Mouse (Mus musculus): ENCODE results near the gene Nxf1. TPM values are rescaled to one million over a fixed set of nuclear protein-coding genes. Genes with fewer than 3 reads are reported as not detected.

Nxf1 gene
- total RNA-seq, 2 experiments from 2014 or later: 32.4 to 33.8 TPM

DNA sequence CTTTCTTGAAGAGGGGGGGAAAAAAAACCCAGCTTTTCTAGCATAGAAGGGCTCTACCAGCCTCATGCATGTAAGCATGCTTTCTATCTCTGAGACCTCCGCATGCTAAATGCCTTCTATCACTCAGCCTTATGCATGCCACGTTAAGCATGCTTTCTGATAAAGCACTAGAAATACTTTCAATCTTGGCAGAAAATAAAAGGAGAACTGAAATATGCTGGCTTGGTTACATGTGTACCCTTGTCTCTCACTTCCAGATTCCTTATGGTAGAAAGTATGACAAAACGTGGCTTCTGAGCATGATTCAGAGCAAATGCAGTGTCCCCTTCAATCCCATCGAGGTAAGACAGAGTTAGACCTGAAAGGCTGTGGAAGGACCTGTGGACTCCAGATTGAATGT, 6.4 kb downstream of the Nxf1 start:
- DNase-seq: no peak

DNA sequence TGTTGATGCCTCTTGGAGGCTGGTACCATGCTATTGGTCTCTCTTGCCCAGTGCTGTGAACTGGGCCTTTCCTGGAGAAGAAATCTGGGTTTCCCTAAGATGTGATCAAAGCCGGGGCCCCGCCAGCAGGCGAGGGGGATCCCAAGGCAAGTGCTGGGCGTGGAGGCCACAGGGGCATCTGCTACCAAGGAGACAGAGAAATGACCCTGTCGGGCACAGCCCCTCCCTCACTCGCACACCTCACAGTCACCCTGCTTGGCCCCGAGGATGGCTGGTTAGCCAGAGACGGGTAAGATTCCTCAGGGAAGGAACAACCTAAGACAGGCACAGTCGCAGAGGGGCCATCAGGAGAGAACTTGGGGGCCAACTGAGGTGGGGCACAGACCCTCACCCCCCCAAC, 8.7 kb downstream of the Nxf1 start:
- DNase-seq: no peak

DNA sequence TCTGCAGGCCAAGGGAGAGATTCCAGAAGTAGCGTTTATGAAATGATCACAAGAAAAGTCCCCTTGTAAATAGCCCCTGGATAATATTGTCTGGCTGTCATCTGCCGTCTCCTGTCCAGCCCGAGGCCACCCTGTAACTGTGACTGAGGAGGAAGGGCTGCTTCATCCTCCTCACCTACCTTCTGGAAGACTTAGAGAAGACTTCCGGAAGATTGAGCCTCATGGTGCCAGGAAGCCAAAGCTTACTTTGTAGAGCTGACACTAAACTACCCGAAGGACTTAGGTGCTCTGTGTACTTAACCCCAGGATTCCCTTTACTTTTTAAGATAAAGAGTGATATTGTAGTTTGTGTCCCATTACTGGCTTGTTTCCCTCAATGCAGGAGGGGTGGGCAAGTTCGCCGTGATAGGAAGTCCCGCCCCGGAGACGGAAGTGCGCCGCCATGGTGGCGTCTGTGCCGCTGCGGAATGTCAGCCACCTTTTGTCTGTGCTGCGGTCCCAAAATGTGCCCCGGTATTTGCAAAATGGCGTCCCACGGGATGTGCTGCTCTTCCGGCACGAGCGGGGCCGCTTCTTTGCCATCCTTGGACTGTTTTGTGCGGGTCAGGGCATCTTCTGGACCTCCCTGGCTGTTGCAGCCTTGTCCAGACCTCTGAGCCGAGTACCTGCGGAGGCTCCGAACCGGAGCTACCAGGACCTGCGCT, 13.8 kb downstream of the Nxf1 start, which contains the start of gene Tmem223:
TSS of gene Tmem223 (plus strand) at position 430 of the 704 bp plus-strand sequence.
- DNase-seq: peak; percentile 77

DNA sequence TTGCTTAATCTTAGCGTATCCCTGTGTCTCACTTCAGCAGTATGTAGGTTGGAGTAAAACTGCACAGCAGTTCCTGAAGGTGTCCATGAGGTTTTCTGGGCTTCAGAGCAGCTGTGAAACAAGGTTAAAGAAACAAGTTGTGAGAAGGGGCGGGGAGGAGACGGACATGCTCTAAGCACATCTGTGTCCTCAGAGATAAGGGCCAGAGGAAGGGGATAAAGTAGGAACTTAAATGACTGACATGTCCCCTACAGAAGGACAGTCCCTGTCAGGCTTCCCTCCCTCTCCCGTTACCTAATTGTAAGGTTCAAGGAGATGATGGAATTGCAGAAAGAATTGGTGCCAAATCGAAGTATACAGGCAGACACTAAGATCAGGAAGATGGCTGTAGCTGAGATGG, 16.1 kb downstream of the Nxf1 start:
- DNase-seq: no peak

DNA sequence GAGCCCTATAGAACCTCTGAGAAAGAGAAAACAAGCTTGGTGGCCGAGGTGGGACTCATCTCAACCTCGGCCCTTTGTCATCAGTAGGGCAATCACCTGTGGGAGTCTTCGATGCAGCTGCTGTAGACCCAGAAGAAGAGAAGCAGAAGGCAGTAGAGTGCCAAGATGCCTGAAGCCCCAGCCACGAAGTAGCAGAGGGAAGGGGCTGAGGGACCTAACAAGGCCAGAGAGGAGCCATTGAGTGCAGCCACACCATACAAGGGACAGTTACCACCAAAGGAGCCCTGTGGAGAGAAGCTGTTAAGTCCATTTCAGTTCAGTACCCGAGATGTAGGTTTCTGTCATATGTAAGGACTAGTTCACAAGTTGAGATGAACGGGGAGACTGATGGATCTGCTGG, 16.5 kb downstream of the Nxf1 start:
- DNase-seq: no peak

DNA sequence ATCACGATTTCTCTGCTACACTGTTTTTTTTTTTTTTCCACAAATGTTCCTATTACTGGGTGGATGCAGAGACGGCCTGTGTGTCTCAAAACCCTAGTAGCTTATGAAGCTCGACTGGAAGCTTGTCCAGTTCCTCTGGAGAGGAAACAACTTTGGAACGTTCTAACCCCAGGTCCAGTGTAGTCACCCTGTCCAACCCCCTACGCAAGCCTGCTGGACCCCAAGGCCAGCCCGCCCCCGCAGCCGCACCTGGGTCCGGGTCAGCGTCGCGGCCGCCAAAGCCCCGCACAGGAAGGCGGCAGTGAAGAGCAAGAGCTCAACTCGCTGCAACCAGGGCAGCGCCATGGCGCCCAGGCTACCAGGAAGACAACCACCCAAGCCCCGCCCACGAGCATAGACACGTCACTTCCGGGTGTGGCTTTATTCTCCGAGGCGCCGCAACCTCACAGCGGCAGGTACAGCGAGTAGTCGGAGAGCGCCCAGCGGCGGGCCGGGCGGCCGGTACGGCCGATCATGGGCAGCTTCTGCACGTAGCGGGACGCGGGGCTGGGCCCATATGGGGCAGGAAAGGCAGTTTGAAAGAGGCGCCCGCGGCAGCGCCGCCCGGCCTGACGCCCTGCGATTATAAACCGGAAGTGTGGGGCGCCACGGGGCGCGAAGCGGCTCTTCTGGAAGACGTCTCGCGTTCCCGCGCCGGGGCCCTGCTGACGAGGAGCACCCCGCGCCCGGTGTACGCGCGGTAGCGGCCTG, 17.4 kb downstream of the Nxf1 start, which contains the start of gene Tmem179b:
TSS of gene Tmem179b (minus strand) at position 382 of the 750 bp plus-strand sequence.
- peak; percentile 91 for DNase-seq

DNA sequence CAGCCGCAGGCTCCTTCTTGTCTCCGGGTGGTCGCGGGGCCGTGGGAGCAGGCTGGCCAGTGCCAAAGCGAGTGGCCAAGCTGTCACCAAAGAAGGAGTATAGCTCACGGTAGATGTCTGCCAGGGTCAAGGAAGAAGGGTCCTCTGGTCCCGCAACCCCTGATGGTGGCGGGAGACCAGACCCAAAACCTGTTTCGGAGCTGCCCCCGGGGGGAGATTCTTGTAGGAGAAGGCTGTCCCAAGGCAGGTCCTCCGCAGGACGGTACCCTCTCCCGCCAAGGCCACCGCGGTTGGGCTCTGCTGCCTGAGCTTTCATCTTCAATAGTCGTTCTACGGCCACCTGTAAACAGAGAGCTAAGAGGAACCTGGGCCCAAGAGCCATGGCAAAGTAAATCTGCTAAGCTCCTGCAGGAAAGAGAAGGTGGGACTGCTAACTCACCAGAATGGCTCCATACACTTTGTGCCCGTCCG, 18.1 kb downstream of the Nxf1 start:
- DNase-seq: peak; percentile 24

DNA sequence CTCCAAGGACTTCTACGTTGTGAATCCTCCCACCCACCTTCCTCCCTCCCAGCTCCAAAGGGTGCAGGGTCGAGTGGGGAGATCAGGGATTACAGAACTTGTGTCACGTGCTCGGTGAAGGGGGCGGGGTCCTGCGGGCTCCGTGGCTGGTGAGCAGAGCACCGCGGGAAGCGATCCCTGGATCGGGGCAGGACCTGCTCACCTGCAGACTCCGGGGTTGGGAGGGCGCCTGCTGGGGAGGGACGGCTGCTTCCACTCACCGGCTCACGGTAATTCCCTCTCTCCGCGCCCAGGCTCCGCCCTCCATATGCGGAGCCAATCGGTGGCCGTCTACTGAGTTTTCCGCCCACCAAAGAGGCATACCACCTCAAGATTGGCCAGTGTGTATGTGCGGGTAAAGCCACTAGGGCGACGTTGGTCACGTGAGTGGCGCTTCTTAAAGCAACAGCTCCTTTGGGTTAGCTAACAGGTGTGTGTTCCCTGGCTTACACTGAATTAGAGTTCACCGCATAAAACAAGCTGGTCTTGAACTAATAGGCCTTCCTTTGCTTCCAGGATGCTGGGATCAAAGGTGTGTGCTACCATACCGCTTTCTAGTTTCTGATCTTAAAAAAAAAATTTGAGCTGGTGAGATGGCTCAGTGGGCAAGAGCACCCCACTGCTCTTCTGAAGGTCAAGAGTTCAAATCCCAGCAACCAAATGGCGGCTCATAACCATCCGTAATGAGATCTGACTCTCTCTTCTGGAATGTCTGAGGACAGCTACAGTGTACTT, 29.3 kb downstream of the Nxf1 start, which contains the start of gene Taf6l:
TSS of gene Taf6l (minus strand) at position 410 of the 774 bp plus-strand sequence.
- DNase-seq: peak; percentile 92

DNA sequence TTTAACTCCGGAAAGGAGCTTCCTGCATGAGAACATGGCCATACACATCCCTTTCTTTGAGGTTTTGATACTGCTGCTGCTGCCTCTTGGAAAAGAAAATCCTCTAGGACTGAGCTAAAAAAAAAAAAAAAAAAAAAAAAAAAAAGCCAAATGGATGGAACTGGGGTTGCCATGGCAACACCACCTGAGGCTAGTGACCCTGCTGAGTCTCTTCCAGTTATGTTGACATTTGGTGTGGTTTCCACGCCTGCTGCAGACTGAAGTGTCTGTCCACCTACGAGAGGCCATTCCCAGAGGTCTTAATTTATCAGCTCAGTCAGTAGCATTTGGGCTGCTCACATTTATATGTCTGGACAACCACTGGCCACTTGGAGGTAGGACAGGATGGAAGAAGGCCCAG, 31.6 kb downstream of the Nxf1 start:
- DNase-seq: no peak

DNA sequence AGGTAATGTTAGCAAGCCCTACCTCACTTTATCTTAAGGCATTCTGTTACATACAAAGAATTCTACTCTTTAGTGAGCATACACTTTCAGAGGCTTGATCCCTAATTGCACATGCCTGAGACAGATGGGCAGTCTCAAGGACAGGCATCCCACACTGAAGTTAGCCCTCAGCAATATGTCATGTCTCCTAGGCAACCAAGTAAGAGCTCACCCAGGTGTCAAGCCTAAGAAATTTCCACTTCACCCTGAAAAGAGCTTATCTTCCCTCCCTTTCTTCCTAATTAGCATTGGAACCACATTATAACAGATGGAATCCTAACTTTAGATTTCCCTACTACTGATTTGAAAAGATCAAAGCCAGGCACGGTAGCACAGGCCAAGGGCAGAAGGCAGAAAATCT, 32.3 kb downstream of the Nxf1 start:
- DNase-seq: no peak

DNA sequence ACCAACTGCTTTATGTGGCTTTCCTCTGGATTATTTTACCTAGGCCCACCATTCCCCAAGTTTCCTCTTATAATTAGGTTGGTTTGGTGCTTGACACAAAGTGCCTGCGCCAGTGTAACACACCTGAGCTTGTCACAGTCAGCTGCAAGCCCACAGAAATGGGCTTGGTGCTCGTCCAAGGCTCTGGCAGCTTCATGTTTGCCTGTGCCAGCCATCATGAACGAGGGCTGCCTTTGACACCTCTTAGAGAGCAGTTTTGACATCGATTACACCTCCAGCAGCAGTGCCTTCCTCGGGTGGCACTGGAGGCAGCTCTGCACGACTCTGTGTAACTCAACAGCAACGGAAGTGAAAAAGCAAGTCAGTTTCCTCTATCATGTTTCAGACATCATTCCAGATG, 33.3 kb downstream of the Nxf1 start:
- DNase-seq: no peak

DNA sequence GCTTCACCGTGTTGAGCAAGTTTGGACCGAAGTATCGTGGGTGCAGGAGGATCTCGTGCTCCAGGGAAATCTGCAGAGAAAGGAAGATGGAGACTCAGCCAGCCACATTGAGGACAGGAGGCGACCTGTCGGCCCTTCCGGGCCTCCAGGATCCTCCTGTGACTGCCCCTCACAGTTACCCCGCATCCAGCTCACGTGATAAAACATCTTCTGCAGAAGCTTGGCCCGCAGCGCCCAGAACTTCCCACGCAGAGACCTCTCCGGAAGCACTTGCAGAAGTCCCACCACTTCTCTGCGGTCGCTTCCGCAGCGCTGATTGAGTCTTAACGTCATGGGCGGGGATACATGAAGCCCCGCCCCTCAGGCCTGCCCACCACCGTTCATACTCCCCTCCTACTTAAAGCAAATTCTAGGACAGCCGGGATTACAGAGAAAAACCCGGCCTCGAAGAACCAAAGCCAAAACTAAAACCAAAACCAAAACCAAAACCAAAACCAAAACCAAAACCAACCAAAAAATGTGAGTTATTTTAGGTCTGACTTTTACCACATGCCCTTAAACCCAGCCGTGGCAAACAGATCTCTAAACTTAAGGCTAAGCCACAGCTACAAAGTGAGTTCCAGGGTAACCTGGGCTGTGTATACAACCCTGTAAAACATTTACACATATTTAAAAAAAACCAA, 41.5 kb downstream of the Nxf1 start, which contains the start of gene Polr2g:
TSS of gene Polr2g (minus strand) at position 314 of the 683 bp plus-strand sequence.
- peak; percentile 92 for DNase-seq

DNA sequence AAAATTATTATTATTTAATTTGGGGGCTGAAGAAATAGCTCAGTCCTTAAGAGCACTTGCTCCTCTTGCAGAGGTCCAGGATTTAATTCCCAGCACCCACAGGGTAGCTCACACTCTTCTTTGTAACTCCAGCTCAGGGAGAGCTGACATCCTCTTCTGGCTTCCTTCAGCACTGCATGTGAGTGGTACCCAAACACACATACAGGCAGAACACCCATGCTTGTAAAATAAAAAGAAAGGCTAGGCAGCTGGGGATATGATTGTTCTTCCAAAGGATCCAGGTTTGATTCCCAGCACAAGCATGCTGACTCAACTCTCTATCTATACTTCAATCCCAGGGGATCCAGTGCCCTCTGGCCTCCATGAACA, 42.1 kb downstream of the Nxf1 start:
- DNase-seq: no peak

DNA sequence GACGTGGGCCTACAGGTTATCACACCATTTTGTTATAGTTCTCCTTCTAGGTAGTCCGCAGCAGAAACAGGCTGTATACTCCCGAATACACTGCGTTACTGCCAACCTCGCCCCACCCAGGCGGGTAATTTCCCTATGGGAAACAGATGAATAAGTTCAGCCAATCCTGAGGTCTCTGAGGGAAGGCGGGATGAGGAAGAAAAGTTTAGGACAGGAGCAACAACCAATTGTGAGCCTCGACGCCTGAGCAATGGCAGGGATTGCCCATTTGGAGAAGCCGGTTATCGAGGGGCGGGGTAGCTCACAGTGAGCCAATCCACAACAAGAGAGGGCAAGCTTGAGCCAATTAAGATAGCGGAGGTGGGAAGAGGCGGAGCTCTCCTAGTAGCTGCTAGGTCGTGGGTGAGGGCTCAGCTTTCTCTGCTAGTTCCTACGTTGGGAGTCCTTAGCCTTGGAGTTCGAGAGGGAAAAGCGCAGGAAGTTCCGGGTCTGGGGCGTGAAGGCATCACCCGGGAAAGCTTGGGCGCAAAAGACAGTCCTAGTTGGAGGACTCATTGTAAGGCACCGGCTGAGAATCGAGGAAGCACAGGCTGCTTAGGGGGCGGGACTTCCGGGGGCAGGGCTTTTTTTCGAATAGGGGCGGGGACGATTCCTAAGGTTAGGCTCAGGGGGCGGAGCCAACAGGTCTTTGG, 45.4 kb downstream of the Nxf1 start, which contains the start of gene Zbtb3:
TSS of gene Zbtb3 (plus strand) at position 426 of the 692 bp plus-strand sequence.
- peak; percentile 97 for DNase-seq

DNA sequence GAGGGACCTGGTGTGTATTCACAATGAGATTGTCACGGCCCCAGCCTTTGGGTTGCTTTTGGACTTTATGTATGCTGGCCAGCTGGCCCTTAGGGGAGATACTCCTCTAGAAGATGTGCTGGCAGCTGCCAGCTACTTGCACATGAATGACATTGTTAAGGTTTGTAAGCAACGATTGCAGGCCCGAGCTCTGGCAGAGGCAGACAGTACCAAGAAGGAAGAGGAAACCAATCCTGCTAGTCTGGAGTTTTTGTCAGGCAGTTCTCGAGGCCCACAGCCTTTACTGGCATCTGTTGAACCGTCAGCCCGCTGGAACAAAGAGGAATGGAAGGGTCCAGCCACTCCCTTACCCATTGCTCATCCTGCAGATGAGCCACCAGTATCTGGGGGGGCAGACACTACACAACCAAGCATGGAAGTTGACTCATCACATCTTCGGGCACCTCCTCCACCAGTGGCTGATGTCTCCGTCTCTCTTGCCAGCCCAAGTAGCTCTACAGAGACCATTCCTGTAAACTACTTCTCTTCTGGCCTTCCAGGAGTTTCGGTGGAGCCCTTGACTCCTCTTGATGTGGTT, 46.4 kb downstream of the Nxf1 start:
- DNase-seq: no peak

DNA sequence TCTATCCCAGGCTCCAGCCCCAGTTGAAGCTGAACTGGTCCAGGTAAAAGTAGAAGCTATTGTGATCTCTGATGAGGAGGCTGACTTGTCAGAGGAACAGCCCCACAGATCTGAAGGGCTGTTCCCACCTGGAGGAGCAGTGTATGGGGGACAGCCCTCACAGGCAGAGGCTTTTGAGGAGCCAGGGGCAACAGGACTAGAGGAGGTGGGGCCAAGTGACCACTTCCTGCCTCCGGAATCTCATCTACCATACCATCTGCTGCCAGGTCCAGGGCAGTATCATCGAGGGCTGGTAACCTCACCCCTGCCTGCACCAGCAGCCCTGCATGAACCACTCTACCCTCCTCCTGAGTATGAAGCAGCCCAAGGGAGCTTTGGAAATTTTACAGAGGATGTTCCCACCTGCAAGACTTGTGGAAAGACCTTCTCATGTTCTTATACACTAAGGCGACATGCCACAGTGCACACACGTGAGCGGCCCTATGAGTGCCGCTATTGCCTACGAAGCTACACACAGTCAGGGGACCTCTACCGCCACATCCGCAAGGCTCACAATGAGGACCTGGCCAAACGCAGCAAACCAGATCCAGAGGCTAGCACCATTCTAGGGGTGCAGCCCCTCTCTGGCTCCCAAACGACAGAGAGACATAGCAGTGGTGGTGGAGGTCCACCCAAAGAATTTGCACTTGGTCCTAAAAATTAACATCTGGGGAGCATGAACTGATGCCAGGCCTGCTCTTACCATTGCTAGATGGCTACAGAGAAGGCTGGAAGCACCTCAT, 47.2 kb downstream of the Nxf1 start:
- DNase-seq: no peak

DNA sequence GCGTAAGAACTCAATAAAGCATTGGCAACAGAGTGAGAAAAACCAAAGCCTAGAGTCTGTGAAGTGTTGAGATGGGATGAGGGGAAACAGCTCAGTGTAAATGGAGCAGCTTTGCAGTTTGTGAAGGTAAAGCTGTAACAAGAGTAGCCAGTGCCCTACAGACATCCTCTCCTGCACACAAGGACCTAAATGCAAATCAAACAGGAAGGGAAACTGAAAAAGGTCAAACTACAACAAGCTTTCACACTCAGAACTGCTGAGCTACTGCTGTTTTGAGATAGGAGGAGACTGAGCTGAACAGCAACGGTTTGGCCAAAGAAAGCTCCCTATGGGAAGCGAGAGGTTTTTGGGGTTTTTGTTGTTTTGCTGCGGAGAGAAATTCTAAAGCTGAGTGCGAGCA, 49.9 kb downstream of the Nxf1 start:
- no peak for DNase-seq

DNA sequence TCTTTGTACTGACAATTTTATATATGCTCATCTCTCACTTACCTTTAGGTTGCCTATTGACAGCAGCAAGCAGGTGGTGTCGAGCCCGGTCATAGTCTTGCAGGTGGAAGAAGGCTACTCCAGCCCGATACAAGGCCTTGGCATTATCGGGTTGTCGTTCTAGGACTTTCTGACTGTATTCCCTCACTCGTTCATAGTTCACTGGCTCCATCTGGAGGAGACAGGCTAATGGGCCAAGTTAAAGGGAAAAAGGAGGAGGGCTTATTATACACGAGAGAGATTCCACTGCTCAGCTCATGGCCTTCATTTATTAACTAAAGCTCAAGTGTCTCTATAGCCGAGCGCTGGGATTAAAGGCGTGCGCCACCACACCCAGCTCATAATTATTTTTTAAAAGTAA, 58.9 kb downstream of the Nxf1 start:
- no peak for DNase-seq

DNA sequence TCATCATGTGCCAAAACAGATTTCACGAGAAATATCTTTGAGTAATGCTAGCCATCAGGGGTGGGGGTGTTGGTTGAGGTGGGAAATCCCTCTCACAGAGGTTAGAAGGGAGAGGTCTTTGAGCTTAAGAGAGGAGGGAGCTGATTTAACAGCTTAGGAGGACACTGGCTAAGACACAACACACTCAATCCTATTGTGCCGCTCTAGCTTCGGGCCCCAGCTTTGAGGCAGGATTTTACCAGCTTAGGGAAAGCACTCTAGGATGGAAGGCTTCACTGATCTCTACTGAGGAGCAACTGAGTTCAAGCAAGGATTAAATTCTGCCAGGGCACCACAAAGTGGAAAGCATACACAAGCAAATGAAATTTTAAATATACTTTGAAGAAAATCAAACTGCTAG, 60.1 kb downstream of the Nxf1 start:
- no peak for DNase-seq

DNA sequence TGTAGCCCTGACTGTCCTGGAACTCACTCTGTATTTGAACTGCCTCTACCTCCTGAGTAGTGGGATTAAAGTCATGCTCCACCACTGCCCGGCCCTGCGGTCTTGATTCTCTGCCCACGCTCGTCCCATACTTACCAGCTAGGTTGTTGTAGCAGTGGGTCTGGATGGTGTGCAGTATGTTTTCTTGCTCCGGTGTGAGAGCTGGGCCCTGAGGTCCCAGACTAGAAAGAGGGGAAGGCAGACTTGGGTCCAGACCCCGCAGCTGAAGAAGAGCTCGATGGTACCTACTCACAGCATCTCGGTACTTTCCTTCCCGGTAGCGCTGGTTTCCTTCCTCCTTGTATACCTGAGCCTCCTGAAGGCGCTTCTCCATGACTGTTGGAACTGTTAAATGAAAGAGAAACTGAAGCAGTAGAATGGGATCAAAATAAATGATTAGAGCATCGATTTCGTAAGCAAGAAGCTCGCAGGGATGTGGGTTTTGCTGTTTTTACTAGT, 61.5 kb downstream of the Nxf1 start:
- no peak for DNase-seq
